ENCODE assay signal across 8 mouse cellular contexts in genomic region chr14:53505389-53505788, GRCm38 (mm10).
DNase-seq lines count a peak whose midpoint lies in the region; ATAC-seq and TF ChIP-seq lines count a peak whose summit lies in the region.
"Not testable (repeated sequence)": the region's sequence is repeated elsewhere in the genome, so short reads cannot be mapped to it uniquely, and the experiment has no call there.

No protein-coding gene starts in this region.

- peak; percentile 46 for TF ChIP-seq CTCF in lung, embryonic 14.5 days (IDR thresholded peaks at IDR 0.05; ENCODE audit: low read depth)
- peak; percentile 63 for TF ChIP-seq CTCF in stomach, postnatal 0 days (IDR thresholded peaks at IDR 0.05; ENCODE audit: low read depth)

- not testable (repeated sequence) for H3K9ac ChIP-seq in hindbrain, embryonic 16.5 days (ENCODE audit: low read depth, low read length); lung, embryonic 14.5 days; stomach, postnatal 0 days (ENCODE audit: low read length)

- not testable (repeated sequence) for H3K4me3 ChIP-seq in hindbrain, embryonic 16.5 days (ENCODE audit: low read length); lung, embryonic 14.5 days (ENCODE audit: low read depth, low read length); stomach, postnatal 0 days (ENCODE audit: low read depth, low read length)

- 54% methylated on average over 1 of the region's 2 CpGs for WGBS in hindbrain, embryonic 16.5 days
- 35% methylated on average over 1 of the region's 2 CpGs for WGBS in lung, embryonic 14.5 days
- 27% methylated on average over 1 of the region's 2 CpGs for WGBS in stomach, postnatal 0 days

- H3K4me1 ChIP-seq in hindbrain, embryonic 16.5 days (ENCODE audit: control insufficient read depth, insufficient read depth, low read depth, low read length); lung, embryonic 14.5 days (ENCODE audit: insufficient read depth); stomach, postnatal 0 days (replicated peaks; ENCODE audit: control insufficient read depth, insufficient read depth): not testable (repeated sequence)

- not testable (repeated sequence) for H3K27ac ChIP-seq in hindbrain, embryonic 16.5 days (ENCODE audit: low read depth, low read length); lung, embryonic 14.5 days (ENCODE audit: low read depth); stomach, postnatal 0 days (replicated peaks)

- peak; percentile 69; the same call in 1 of the 2 replicates for ATAC-seq in hindbrain, embryonic 16.5 days
- ATAC-seq in lung, embryonic 14.5 days (ENCODE audit: insufficient read depth); stomach, postnatal 0 days (ENCODE audit: low FRiP score, low TSS enrichment): not testable (repeated sequence)

- not testable (repeated sequence) for TF ChIP-seq EP300 in stomach, postnatal 0 days (optimal IDR thresholded peaks at IDR 0.05)

- not testable (repeated sequence) for H3K27me3 ChIP-seq in hindbrain, embryonic 16.5 days (replicated peaks; ENCODE audit: control insufficient read depth, insufficient read depth, low read length); lung, embryonic 14.5 days (ENCODE audit: insufficient read depth, low read length); stomach, postnatal 0 days (ENCODE audit: control insufficient read depth, insufficient read depth, low read length)

- DNase-seq in CD8-positive naive resting alpha-beta T cell, adult 2 months (ENCODE audit: low read depth in 2 of 2, low spot score in 2 of 2) = peak; percentile 11 to 57
- DNase-seq in cerebellum, adult 9-10 months = peak; percentile 1
- DNase-seq in frontal cortex, postnatal 25 days (ENCODE audit: low spot score in 2 of 2) = peak; percentile 3 to 8
- DNase-seq in layer of hippocampus, adult 9-10 months (ENCODE audit: low spot score) = peak; percentile 4
- peak; percentile 82 for DNase-seq in lung, embryonic 14.5 days
- DNase-seq in naive thymus-derived CD4-positive, alpha-beta T cell, adult 2 months (ENCODE audit: low read depth) = peak; percentile 79
- peak; percentile 14 for DNase-seq in stomach, postnatal 0 days (ENCODE audit: low spot score)

- not testable (repeated sequence) for H3K9me3 ChIP-seq in hindbrain, embryonic 16.5 days (ENCODE audit: control insufficient read depth, low read length); lung, embryonic 14.5 days (ENCODE audit: low read depth, low read length); stomach, postnatal 0 days (ENCODE audit: control insufficient read depth, low read length)

- not testable (repeated sequence) for H3K4me2 ChIP-seq in hindbrain, embryonic 16.5 days (ENCODE audit: low read length); lung, embryonic 14.5 days; stomach, postnatal 0 days (replicated peaks; ENCODE audit: low read depth)

- not testable (repeated sequence) for H3K36me3 ChIP-seq in hindbrain, embryonic 16.5 days (ENCODE audit: control insufficient read depth, insufficient read depth, low read length); lung, embryonic 14.5 days (ENCODE audit: insufficient read depth); stomach, postnatal 0 days (ENCODE audit: control insufficient read depth, insufficient read depth, low read length)

Comparison
In these comparisons a context has a peak if more than half of its experiments do, and no peak if none do; other contexts are left out.
1. DNase-seq: peak in every context shown above with its lines; median percentile 82 in lung, embryonic 14.5 days; 79 in naive thymus-derived CD4-positive, alpha-beta T cell, adult 2 months; 34 in CD8-positive naive resting alpha-beta T cell, adult 2 months; 14 in stomach, postnatal 0 days; 6 in frontal cortex, postnatal 25 days; 4 in layer of hippocampus, adult 9-10 months; 1 in cerebellum, adult 9-10 months.